Mouse (Mus musculus): Measurements from ENCODE around the gene Adamts12.

Adamts12 gene

DNA sequence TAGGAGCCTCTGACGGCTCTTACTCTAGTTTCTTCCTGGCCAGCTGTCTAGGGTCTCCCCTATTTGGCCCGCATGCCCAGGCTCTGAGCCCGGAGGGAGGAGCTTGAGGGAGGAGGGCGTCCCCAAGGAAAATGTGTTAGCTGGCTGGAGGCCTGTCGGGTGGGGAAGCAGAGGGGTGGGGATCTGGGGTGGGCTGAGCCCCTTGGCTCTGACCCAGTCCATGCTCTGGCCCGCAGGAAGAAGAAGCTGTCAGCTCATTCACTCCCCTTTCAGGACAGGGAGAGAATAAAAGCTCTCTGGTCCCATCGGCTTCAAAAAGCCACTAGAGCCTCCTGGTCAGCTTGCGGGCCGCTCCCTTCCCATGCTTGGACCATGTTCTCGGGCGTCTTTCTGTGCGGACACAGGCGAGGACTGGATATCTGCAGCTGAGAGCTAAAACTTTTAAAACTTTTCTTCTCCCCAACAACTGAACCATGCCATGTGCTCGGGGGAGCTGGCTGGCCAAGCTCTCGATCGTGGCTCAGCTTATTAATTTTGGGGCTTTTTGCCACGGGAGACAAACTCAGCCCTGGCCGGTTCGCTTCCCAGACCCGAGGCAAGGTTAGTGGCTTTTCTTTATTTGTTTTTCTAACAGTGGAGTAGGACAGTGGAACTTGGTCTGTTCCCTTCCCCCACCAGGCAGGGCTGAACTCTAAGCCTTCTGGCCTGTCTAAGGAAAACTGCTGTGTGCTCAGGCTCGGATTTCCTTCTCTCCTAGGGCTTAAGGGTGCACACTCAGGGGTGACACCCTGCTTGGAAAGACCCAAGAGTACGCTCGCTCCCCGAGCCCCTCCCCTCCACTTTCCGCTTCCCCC is at the start of gene Adamts12:
Gene Adamts12, plus strand, starts transcription at position 233 of the 854 bp plus-strand sequence.
- in situ Hi-C loops (cut with MboI, MseI): no loop called here

DNA sequence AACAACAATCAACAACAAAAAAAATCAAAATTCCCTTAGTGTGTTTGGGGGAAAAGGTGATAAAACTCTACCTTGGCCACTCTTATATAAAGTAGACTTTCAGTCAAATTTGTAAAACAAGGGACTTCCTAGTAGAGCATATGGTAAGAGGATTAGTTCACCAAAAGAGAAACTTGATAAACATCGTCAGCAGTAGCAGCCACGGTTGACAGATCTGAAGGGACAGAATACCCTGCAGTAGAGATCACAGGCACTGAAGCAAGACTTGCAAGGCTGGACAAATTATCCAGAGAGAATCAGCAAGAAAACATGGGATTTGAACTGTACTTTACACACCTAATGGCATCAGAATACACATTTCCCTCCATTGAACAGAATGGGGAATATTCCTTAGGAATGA is 49.7 kb upstream of the Adamts12 start:
- in situ Hi-C loops (cut with MboI, MseI): no loop called here

DNA sequence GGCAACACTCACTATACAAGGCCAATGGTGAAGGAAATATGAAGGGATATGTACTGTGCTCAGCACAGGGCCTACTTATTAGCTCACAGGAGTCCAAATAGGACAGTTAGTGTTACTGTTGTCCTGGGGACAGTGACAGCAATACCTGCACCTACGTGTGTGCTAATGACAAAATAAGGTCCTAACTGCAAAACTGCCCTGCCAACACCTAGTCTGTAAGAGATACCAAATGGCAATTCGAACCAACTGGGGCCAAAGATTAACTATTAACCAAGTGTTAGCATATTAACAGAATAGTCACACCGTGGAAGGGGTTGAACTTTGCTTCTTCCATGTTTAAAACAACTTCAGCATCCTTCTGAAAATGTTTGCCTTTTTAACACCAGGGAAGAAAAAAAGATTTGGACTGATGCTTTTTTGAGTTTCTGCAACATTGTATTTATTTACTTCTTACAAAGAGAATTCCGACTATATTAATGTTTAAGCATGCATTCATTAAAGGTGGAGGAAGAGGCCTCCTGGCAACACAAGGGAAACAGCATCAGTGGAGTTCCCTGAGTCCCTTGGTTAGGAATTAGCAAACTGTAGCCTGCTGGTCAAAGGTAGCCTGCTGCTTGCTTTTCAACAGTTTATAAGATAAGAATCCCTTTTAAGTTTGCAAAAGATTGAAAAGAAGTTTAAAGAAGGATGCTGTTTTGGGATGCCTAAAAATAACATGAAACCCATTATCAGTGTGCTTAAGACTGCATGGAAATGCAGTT is 37.6 kb upstream of the Adamts12 start:
- in situ Hi-C loops (cut with MboI, MseI): no loop called here

DNA sequence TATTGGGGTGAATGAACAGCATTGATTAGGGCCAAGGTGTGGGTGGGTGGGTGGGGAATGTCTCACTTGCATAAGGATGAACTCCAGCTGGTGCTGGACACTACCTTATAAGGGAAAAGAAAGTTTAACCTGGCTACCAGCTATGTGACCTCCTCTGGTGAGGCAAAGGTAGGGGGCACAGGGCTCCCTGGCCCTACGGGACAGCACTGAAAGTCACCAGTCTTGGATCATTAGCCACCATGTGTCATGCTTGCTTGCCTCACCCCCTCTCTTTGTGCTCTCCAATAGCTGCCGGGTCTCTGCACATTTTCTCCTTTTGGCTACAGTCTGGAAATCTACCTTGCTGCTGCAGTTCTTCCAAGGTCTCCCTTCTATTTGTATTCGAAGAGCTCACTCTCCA is 34.4 kb upstream of the Adamts12 start:
- in situ Hi-C loops (cut with MboI, MseI): no loop called here

DNA sequence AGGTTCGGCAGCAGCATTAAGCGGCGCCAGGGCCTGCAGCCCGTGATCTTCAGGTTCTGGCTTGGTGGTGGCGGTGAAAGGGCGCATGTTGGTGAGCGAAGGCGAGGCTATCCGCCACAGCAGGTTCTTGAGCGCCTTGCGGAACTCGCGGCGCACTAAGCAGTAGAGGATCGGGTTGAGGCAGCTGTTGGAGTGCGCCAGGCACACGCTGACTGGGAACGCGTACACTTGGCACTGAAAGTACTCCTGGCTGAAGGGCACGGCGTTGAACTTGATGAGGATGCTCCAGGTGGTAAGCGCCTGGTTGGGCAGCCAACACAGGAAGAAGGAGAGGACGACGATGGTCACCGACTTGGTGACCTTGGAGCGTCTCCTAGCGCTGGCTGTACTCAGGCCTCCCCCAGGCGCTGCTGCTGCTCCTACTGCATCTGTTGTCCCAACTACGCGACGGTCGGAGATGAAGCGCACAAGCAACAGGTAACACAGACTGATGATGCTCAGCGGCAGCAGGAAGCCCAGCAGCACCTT is 28.6 kb upstream of the Adamts12 start:
- in situ Hi-C loops (cut with MboI, MseI): loop anchor here (5.0 kb wide), 1 partner anchor 281 kb away; no protein-coding TSS in a partner anchor

DNA sequence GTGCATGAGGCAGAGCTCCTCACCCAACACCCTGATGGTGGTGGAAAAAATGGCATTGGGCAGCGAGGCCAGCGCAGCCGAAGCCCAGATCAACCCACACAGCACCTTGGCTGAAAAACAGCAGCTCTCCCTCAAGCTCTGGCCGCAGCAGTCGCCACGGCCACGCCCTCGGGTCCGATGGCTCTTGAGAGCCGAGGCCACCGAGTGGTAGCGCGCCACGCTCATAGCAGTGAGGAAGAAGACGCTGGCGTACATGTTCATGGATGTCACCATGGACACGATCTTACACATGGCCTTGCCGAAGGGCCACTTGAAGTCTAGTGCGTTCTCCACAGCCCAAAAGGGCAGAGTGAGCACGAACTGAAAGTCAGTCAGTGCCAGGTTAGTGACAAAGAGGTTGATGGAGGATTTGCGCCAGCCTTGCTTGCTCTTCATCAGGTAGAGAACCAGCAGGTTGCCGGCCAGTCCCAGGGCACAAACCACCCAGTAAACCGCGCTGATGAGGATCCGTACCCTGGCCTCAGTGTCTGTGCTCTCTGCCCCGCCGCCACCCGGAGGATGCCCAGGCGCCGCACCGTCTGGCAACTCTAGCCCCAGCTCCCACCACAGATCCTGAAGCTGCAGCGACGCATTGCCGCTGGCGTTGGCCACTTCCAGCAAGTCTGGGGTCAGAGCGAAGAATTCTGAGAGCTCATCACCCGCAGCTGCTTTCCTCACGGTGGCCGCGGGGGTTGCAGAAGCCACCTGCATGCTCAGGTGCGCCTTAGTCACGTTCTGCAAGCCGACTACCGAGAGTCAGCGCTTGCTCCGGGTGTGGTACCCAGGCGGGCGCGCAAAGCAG is 27.8 kb upstream of the Adamts12 start:
- in situ Hi-C loops (cut with MboI, MseI): loop anchor here (5.0 kb wide), 1 partner anchor 281 kb away; no protein-coding TSS in a partner anchor

DNA sequence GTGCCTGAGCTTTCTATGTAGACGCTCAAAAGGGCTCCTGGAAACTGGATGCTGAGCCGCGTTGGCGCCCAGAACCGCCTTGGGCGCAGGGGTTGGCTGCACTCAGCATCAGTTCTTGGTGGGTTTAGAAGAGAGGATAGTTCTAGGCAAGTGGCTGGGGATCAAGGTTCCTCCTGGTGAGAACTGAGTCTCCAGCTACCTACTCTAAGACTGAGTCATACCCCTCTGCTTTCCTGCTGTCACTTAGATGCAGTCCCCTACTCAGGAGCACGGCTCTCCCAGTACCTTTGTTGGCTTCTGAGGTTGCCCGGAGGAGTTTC is 27.3 kb upstream of the Adamts12 start:
- in situ Hi-C loops (cut with MboI, MseI): loop anchor here (5.0 kb wide), 1 partner anchor 280 kb away; no protein-coding TSS in a partner anchor

DNA sequence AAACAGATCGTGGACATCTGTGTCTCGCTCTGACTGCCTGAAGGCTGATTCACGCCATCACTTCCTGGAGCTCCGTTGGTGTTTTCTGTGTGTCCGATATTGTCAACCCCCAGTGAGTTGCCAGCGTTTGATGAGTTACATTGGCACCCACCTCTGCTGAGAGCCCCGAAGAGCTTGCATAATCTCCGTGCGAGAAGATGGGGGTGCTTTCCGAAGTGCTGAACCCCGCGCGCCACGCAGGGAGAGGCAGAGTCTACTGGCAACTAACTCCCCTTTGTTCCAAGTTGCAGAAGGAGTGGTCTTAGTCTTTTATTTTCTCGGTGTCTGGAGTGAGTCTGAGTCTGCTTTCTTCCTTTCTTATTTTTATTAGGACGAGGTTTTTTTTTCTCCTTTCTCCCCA is 26.9 kb upstream of the Adamts12 start, which contains the start of gene Rxfp3:
Gene Rxfp3, minus strand, starts transcription at position 281 of the 400 bp plus-strand sequence.
- in situ Hi-C loops (cut with MboI, MseI): loop anchor here (5.0 kb wide), 1 partner anchor 280 kb away; no protein-coding TSS in a partner anchor

DNA sequence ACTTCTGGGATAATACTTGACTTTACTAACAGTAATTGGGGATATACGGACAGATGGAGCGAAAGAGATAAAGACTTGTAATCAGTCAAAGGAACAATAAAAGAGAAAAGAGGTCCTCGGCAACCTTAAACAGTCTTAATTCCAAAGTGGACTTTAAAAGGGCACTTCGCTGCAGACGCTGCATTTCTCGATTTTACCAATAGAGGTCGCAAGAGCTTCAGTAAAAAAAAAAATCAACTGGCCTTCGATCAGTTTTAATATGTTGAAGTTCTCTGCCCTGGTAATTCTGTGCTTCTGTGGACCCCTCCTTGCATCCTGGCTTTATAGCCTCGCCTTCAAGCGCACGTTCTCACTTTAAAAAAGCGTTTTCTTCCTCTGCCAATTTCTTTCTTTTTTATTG is 26.1 kb upstream of the Adamts12 start:
- in situ Hi-C loops (cut with MboI, MseI): loop anchor here (5.0 kb wide), 1 partner anchor 279 kb away; no protein-coding TSS in a partner anchor

DNA sequence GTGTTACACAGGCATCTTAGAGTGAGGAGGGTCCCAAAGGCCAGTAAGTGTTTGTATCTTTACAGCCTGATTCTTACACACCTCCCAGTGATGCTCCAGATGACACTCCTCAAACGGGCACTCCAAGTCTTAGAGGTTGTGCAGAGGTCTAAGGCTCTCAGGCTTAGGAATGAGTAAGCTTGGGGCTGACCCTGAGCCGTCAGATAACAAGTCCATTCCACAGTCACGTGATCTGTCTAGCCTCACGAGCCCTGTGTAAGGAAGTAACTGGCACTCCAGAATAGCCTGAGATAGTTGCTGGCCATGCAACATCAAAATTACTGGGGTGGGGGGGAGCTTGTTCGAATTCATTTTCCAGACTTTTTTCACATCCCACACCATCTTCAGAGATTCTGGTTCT is 24.5 kb upstream of the Adamts12 start:
- in situ Hi-C loops (cut with MboI, MseI): no loop called here

DNA sequence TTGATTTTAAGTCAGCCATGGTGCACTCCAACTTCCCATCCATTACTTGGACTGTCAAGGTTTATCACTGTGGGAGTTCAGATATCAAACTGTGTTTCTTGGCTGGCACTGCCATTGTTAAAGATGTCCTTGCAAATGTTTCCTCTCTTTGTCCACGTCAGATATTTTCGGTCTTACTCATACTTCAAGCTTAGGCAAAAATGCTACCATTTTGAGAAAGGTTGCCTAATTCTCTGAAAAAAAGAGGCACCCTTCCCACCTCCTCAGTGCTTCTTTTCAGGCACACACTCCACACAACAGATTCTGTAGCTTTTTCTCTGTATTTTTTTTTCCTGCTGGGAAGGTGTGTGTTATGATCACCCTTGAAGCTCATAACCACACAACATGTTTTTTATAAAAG is 23.4 kb upstream of the Adamts12 start:
- in situ Hi-C loops (cut with MboI, MseI): no loop called here

DNA sequence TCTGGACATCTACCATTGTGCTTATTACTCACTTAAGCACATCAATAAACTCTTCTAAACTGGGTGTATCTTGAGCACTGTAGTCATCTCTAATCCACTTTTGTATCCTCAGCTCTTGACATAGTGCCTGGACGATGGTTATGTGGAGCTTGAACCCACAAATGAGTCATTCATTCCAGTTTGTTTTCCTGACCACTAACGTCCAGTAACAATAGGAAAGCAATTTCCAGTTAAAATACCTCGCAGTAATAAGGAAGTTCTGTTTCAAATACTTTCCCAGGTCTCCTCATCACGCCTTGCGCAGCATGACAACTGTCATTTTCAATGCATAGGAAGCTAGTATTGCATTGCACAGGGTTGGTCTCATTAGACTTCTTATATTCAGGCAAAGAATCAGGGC is 21.8 kb upstream of the Adamts12 start:
- in situ Hi-C loops (cut with MboI, MseI): no loop called here

DNA sequence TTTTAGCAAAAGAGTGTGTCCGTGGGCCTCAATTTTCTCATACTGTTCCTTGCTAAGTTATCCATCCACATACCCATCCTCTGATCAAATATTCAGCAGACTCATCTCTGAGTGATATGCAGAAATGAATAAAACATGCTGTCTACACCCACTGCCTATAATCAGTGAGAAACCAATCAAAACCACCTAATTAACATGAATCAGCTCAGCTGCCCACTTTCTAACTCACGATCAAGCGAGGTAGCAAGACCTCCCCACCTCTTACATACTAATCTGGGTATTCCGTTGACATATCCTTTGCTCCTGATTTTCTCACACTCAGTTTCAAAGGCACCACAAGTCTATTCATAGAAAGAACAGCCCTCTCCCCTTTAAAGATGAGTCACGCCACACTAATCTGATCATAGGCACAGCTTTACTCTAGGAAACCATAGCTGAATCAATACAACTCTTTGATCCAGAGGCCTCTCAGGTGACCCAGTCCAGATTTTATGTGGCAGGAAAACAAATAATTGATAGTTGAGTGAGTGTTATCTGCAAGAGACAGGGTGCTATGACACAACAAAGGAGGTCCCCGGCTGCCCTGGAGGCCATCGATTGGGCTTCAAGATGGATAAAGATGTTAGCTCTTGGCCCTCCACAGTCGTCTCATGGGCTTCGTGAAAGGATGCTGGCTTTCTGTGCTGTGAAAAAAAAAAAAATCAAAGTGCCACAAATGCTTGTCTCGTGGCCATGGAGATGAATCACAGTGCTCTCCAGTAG is 10.7 kb upstream of the Adamts12 start:
- in situ Hi-C loops (cut with MboI, MseI): no loop called here

DNA sequence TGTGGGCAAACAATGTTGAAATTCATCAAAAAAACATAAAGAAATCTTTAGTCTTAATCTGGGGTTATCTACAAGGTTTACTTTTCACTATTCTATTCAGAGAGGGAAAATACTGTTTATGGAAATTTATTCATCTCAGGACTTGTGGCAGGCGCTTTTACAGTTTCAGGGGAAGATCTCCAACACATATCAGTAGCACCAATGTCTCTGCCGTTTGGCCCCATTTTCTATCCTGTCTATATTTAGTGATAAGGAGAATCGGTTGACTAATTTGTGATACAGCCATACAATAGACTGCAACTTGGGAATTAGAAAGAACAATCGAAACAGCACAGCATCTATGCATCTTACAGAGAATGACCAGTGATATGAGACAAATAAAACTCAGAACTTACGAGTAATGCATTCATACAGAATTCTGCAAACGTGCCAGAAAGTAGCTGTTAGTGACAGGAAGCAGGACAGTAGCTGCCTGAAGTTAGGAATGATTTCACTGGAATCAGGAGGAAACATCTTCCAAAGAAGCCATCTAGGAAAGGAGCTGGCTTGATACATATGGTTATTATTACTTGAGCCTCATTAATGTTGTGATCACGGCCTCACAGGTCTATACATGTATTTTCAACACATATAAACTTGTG is 10.0 kb upstream of the Adamts12 start:
- in situ Hi-C loops (cut with MboI, MseI): no loop called here

DNA sequence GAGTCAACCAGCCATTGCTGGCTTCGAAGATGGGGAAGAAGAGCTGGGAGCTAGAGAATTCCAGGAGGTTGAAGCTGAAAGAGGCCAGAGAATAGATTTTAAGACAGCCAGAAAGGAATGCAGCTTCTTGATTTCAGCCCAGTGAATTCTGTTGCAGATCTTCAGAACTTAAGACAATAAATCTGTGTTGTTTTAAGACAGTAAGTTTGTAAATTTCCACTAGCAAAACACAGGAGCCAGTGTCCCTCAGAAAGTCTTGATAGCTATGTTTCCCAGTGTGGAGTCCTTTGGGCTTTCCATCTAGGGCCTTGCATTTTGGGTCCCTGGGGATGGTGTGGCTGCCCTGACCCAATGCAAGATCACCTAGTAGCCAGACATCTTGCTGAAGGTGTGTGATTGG is 1.7 kb upstream of the Adamts12 start:
- in situ Hi-C loops (cut with MboI, MseI): no loop called here

DNA sequence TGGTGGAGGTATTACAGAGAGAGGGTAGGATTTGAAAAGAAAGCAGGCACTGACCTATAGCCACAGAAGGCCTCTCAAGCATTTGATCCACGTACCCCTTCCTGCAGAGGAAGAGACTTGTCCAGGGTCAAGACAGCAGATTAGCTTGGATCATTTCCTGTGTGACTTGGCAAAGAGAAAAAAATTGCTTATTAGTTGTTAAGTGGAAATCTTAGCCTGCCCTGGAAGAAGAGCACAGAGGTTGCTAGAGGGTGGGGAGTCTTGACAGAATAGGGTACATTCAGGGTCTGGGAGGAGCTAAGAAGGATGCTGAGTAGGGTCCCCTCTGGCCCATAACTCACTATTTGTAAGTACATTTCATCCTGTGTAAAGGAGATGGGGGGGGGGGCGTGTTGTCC is 431 bp upstream of the Adamts12 start:
- in situ Hi-C loops (cut with MboI, MseI): no loop called here

DNA sequence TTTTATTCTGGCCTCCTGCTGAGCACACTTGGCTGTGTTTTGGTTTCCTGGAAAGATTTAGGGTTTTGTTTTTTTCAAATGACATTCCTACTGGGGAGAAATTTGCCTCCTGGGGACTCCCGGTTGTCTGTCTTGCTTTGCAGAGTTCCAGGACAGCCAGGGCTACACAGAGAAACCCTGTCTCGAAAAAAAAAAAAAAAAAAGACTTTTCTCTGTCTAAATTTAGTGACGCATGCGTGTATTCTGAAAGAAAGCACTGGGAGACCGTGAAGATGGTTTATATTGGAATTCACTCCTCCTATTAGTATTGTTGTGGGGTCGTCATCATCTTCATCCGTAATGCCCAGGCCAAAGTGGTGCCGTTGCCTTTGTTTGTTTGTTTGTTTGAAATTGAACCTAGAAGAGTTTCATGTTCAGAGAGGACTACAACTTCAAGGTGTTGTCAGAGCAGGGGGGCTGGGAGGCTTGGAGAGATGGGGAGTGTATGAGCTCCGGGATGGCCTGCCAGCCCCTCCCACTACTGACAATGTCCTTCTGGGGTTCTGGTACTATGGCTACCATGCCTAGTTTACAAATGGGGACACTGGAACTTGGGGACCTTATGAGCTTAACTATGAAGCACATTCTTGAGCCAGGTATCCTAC is 1.1 kb downstream of the Adamts12 start:
- in situ Hi-C loops (cut with MboI, MseI): no loop called here

DNA sequence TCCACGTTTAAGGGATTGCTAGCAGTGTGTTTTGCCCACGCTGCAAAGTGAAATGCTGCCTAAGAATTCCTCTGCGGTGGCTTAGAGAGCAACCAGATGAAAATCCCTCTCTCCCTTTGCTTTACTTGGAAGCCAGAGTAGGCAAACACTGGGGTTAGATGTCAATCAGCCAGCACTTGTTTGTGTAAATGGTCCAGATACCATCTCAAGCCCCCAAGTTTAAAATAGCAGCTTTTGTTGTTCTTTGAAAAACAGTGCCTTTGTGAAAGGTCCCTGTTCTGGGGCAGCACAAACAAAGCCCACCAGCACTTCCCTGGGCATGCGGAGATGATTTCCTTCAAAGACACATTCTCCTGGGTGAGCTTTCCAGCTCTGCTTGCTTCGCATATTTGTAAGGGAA is 1.7 kb downstream of the Adamts12 start:
- in situ Hi-C loops (cut with MboI, MseI): no loop called here

DNA sequence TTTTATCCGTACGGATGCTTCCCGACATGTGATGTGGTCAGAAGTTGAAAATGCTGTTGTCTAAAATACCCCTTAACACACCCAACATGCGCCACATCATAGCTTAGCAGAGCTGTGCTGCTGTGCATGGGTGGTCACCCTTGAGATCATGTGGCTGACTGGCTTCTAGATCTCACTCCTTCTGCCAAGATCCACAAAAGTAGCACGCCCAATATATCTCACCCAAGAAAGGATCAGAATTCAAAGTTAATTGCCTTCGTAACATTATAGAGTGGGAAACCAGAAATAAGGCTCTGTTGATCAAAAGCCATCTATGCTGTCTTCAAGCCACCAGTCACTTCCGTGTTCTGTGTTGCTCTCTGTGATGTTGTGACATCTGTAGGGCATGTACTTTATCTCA is 3.3 kb downstream of the Adamts12 start:
- in situ Hi-C loops (cut with MboI, MseI): no loop called here
